Mouse (Mus musculus) neural tube, embryonic 11.5 days (tissue): Measurements from ENCODE around the gene Gm7358. TPM values are rescaled to one million over a fixed set of nuclear protein-coding genes. Genes with fewer than 3 reads are reported as not detected.

Experiments
- polyA plus RNA-seq: library from polyadenylated mRNA; unstranded; fragments of >200 nt; fragmentation: Nextera tagmentation; extraction: Ambion mirVana; gene quantifications from 2 replicates; pipeline ENCODE4 v1.2.1, GENCODE M21; 2014

Gene Gm7358
- polyA plus RNA-seq, 1 experiment from 2014 or later, result not detected

Other genes with a start within 250 kb of the Gm7358 start
- not detected in 2 replicates for gene Gm7168, start 111.2 kb downstream of the Gm7358 start, polyA plus RNA-seq
- not detected in 2 replicates for gene Gm7356, start 55.8 kb downstream of the Gm7358 start, polyA plus RNA-seq
- 1.1 and 1.4 TPM in 2 replicates for gene Dact2, start 144.8 kb upstream of the Gm7358 start, polyA plus RNA-seq
- 17.1 and 22.1 TPM in 2 replicates for gene Smoc2, start 220.0 kb upstream of the Gm7358 start, polyA plus RNA-seq